Mouse (Mus musculus) C2C12 (cell line): ENCODE measurements around the gene Rnasel. TPM values are rescaled to one million over a fixed set of nuclear protein-coding genes. Genes with fewer than 3 reads are reported as not detected.
A peak's percentile ranks its signal among the peaks of the same experiment; 100 is the strongest.

Experiments
- H3K27me3 ChIP-seq: one replicate; pipeline ENCODE4 v1.6.1; 2011; ENCODE audit not compliant: control insufficient read depth, insufficient read depth, insufficient read length
- H3K36me3 ChIP-seq: one replicate; pipeline ENCODE4 v1.6.1; 2011; ENCODE audit not compliant: control insufficient read depth, insufficient read depth
- H3K4me3 ChIP-seq: one replicate; pipeline ENCODE4 v1.5.1; 2011; ENCODE audit warnings: mild to moderate bottlenecking, control low read depth; ENCODE audit not compliant: poor library complexity, insufficient read depth, severe bottlenecking
- H3K79me2 ChIP-seq: one replicate; pipeline ENCODE4 v1.6.1; 2011; ENCODE audit not compliant: control insufficient read depth, insufficient read depth
- H3K79me3 ChIP-seq: one replicate; pipeline ENCODE4 v1.6.1; 2011; ENCODE audit warnings: low read depth, control low read depth
- H3ac ChIP-seq: one replicate; pipeline ENCODE3; 2011; ENCODE audit warnings: low read depth; ENCODE audit not compliant: control insufficient read depth, insufficient read length
- CEBPB ChIP-seq: IDR thresholded peaks from one replicate; pipeline ENCODE4 v1.6.1; 2011; ENCODE audit warnings: low read depth, mild to moderate bottlenecking, control low read depth, moderate library complexity
- CTCF ChIP-seq: IDR thresholded peaks from one replicate; pipeline ENCODE4 v1.5.1; 2011; ENCODE audit not compliant: control insufficient read depth, insufficient read depth, insufficient read length
- FOSL1 ChIP-seq: IDR thresholded peaks from one replicate; pipeline ENCODE4 v1.8.0; 2011; ENCODE audit warnings: mild to moderate bottlenecking, low read length; ENCODE audit not compliant: poor library complexity, insufficient read depth, severe bottlenecking
- MAX ChIP-seq: IDR thresholded peaks from one replicate; pipeline ENCODE4 v1.6.1; 2011; ENCODE audit warnings: mild to moderate bottlenecking, control low read depth
- MYOD1 ChIP-seq: IDR thresholded peaks from one replicate; pipeline ENCODE4 v1.6.1; 2011; ENCODE audit warnings: low read depth; ENCODE audit not compliant: control insufficient read depth, insufficient read length
- MYOG ChIP-seq: IDR thresholded peaks from one replicate; pipeline ENCODE4 v1.6.1; 2011; ENCODE audit not compliant: control insufficient read depth, insufficient read length; ENCODE audit errors: extremely low read depth
- USF1 ChIP-seq: IDR thresholded peaks from one replicate; pipeline ENCODE4 v1.6.1; 2011; ENCODE audit warnings: low read depth, mild to moderate bottlenecking, control low read depth, moderate library complexity
- long read RNA-seq, 2 experiments: library from polyadenylated mRNA; unstranded; transcript quantifications; one replicate each; pipeline ENCODE4 v2.0.0; 2019 to 2020
- polyA plus RNA-seq: library from polyadenylated mRNA; unstranded; fragments of >200 nt; fragmentation: generic; extraction: Trizol; gene quantifications from one replicate; pipeline ENCODE4 v1.2.1, GENCODE M21; 2012; ENCODE audit warnings: missing spikeins

The Rnasel gene
- 0.07 TPM for polyA plus RNA-seq
- long read RNA-seq, experiment 1, result 0 reads
- long read RNA-seq, experiment 2, partial matches to known transcripts, result 1 of 1 reads
- long read RNA-seq, experiment 2, other reads (novel, unspliced or antisense), result 0 of 1 reads

DNA sequence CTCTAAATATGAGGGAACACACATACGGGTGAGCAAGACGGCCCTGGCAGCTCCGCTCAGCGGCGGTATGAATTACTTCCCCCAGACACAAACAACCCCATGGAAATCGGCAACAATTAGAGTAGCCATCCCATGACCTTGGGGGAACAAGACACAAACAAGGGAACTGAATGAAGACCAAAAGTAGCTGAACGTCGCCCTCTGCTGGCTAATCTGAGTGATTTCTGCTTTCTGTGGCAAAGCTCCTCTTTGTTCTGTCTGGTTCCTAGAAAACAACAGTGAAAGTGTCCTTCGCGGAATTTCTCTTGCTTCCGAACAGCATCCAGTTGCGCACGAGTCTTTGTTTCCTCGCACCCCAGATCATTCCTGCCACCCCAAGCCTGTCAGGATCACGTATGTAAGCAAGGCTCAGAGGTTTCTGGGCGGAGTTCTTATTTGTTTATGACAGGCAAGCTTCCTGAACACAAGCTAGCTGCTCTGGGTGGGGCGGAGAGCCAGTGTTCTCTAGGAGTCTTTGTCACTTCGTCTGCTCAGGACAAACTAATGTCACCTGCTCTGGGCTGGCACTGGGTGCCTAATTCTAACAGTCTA lies at the start of gene Rnasel:
Rnasel (plus strand) TSS at position 216 of the 591 bp plus-strand sequence.
- no peaks in the 10 kb centered on the region for H3K79me3 ChIP-seq
- TF ChIP-seq CTCF, result peak; percentile 55
- TF ChIP-seq FOSL1, result no peak
- H3ac ChIP-seq, result peak within 1 kb of the TSS; percentile 50
- no peaks in the 10 kb centered on the region for H3K36me3 ChIP-seq
- peaks cover 6% of the 10 kb centered on the region for H3K27me3 ChIP-seq
- peak within 1 kb of the TSS; percentile 21 for H3K4me3 ChIP-seq
- H3K79me2 ChIP-seq, result no peaks in the 10 kb centered on the region

GRCm38 (mm10) chr1:153700448-153701063 lies 48.7 kb upstream of the Rnasel start:
- H3K36me3 ChIP-seq, result no peaks in the 10 kb centered on the region
- TF ChIP-seq CTCF (no peak), MYOG (no peak), CEBPB (no peak), USF1 (no peak), MAX (no peak), FOSL1 (no peak), MYOD1 (no peak)
- peaks cover 3% of the 10 kb centered on the region for H3K27me3 ChIP-seq
- no peak overlapping the region for H3K4me3 ChIP-seq
- H3ac ChIP-seq, result no peak overlapping the region
- H3K79me2 ChIP-seq, result no peaks in the 10 kb centered on the region
- H3K79me3 ChIP-seq, result no peaks in the 10 kb centered on the region

GRCm38 (mm10) chr1:153701461-153701860 lies 47.8 kb upstream of the Rnasel start:
- TF ChIP-seq MYOD1 (no peak), MAX (no peak), MYOG (no peak), CEBPB (no peak), FOSL1 (no peak)
- no peaks in the 10 kb centered on the region for H3K79me2 ChIP-seq
- H3K36me3 ChIP-seq, result no peaks in the 10 kb centered on the region

GRCm38 (mm10) chr1:153702166-153702852 lies 46.9 kb upstream of the Rnasel start:
- H3K79me3 ChIP-seq, result no peaks in the 10 kb centered on the region
- H3K27me3 ChIP-seq, result peaks cover 3% of the 10 kb centered on the region
- no peak overlapping the region for H3ac ChIP-seq
- no peak for TF ChIP-seq FOSL1
- TF ChIP-seq MAX, result no peak
- no peak for TF ChIP-seq CEBPB
- no peak for TF ChIP-seq USF1
- TF ChIP-seq CTCF, result no peak
- TF ChIP-seq MYOG, result no peak
- TF ChIP-seq MYOD1, result no peak
- no peaks in the 10 kb centered on the region for H3K79me2 ChIP-seq
- H3K36me3 ChIP-seq, result no peaks in the 10 kb centered on the region
- no peak overlapping the region for H3K4me3 ChIP-seq

More at GRCm38 (mm10) chr1:153701461-153701860, 47.8 kb upstream of the Rnasel start:
- Histone ChIP-seq H3K4me3 (no peak overlapping the region), H3K27me3 (peaks cover 3% of the 10 kb centered on the region), H3ac (no peak overlapping the region), H3K79me3 (no peaks in the 10 kb centered on the region)

- Histone ChIP-seq H3ac (no peak overlapping the region), H3K27me3 (peaks cover 3% of the 10 kb centered on the region), H3K79me2 (no peaks in the 10 kb centered on the region), H3K4me3 (no peak overlapping the region), H3K79me3 (no peaks in the 10 kb centered on the region), H3K36me3 (no peaks in the 10 kb centered on the region)
- no peak for TF ChIP-seq CTCF
- TF ChIP-seq CEBPB, result no peak
These were observed 46.3 kb upstream of the Rnasel start for GRCm38 (mm10) chr1:153702853-153703410.

DNA sequence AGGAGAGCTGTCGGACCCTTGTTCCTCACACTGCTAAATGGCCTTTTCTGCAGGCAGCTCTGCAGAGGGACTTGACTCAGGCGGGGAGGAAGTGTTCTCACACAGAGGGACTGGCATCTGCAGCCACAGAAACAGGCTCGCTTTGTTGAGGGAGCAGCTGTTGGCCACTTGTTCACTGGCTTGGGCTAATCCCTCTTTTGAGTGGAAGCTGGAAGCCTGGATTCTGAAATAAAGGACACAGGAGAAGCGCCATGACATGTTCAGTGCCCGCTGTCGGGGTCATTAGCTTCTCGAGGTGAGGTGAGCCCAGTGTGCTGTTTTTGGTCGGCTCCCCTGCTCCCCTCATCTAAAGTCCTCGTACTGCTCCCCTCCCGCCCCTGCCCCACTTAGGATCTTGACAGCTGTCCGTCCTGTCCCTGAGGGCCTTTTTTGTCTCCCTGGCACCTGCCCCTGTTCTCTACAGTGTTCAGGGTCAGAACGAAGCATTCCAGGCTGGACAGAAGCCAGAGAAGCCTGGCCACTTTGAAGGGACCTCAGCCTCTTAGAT lies 45.7 kb upstream of the Rnasel start:
- no peaks in the 10 kb centered on the region for H3K79me3 ChIP-seq
- no peaks in the 10 kb centered on the region for H3K79me2 ChIP-seq
- no peak overlapping the region for H3ac ChIP-seq
- H3K36me3 ChIP-seq, result no peaks in the 10 kb centered on the region
- no peak overlapping the region for H3K4me3 ChIP-seq
- no peak for TF ChIP-seq FOSL1
- TF ChIP-seq MYOG, result no peak
- peaks cover 3% of the 10 kb centered on the region for H3K27me3 ChIP-seq
